Mouse (Mus musculus) lung, adult 2 months (tissue): ENCODE results near the gene Ccdc40.

Experiments used
- CTCF ChIP-seq: fragments of 200-500 bp; IDR thresholded peaks from 2 replicates; pipeline ENCODE4 v1.5.1; 2011; ENCODE audit warnings: mild to moderate bottlenecking, low read length, control low read depth; ENCODE audit not compliant: insufficient read depth
- POLR2A ChIP-seq: fragments of 200-500 bp; IDR thresholded peaks from 2 replicates; pipeline ENCODE4 v1.6.1; 2011; ENCODE audit warnings: low read depth, mild to moderate bottlenecking, control low read depth, low read length, borderline replicate concordance; ENCODE audit errors: extremely low read depth

DNA sequence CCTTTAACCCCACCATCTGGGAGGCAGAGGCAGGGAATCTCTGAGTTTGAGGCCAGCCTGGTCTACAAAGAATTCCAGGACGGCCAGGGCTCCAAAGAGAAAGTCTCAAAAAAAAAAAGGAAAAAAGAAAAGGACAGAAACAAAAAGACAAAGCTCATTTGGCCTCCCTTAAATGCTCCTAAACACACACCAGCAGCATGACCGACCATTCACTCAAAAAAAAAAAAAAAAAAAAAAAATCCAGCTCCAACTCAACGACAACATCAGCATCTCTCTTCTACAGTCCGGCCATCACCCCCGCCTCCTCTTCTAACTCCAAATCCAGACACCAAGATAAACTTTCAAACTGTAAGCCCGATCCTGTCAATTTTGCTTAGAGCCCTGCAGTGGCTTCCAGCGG is 70.5 kb downstream of the Ccdc40 start:
- TF ChIP-seq CTCF, result no peak
- no peak for TF ChIP-seq POLR2A
